Mouse (Mus musculus): Measurements from ENCODE around the gene Mmel1. TPM values are rescaled to one million over a fixed set of nuclear protein-coding genes. Genes with fewer than 3 reads are reported as not detected.

The Mmel1 gene
- polyA plus RNA-seq, 1 experiment from 2014 or later, result 0.11 TPM

- Histone ChIP-seq H3K36me3 (ENCODE audit: control insufficient read depth, insufficient read depth) (no peaks in the 10 kb centered on the region), H3K4me3 (replicated peaks; ENCODE audit: low read length) (no peak overlapping the region), H3K27me3 (replicated peaks; ENCODE audit: control insufficient read depth, insufficient read depth, low read length) (no peaks in the 10 kb centered on the region), H3K4me2 (ENCODE audit: low read length) (no peak overlapping the region), H3K9ac (replicated peaks; ENCODE audit: low read depth, low read length) (no peak overlapping the region), H3K9me3 (ENCODE audit: control insufficient read depth, low read length) (no peaks in the 10 kb centered on the region), H3K4me1 (replicated peaks; ENCODE audit: control insufficient read depth, insufficient read depth, low read length) (no peaks in the 10 kb centered on the region), H3K27ac (ENCODE audit: low read length) (no peak overlapping the region)
- ATAC-seq, result no peak
- 81% methylated on average over 5 of the region's 5 CpGs for WGBS
Measured at GRCm38 (mm10) chr4:154927899-154928337, 58.5 kb downstream of the Mmel1 start.

GRCm38 (mm10) chr4:154928395-154929087 is 59.2 kb downstream of the Mmel1 start, which contains the start of gene Tnfrsf14:
TSS of gene Tnfrsf14 (minus strand) at chr4:154928563.
- no peak within 1 kb of the TSS for H3K9ac ChIP-seq (replicated peaks; ENCODE audit: low read depth, low read length)
- H3K27me3 ChIP-seq (replicated peaks; ENCODE audit: control insufficient read depth, insufficient read depth, low read length), result no peaks in the 10 kb centered on the region
- no peak within 1 kb of the TSS for H3K4me3 ChIP-seq (replicated peaks; ENCODE audit: low read length)
- no peak for ATAC-seq
- H3K27ac ChIP-seq (ENCODE audit: low read length), result no peak within 1 kb of the TSS
- H3K36me3 ChIP-seq (ENCODE audit: control insufficient read depth, insufficient read depth), result no peaks in the 10 kb centered on the region
- no peaks in the 10 kb centered on the region for H3K4me1 ChIP-seq (replicated peaks; ENCODE audit: control insufficient read depth, insufficient read depth, low read length)
- H3K9me3 ChIP-seq (ENCODE audit: control insufficient read depth, low read length), result no peaks in the 10 kb centered on the region
- 68% methylated on average over 12 of the region's 12 CpGs for WGBS
- H3K4me2 ChIP-seq (ENCODE audit: low read length), result no peak within 1 kb of the TSS

GRCm38 (mm10) chr4:154929088-154929660 is 59.8 kb downstream of the Mmel1 start:
- WGBS, result 86% methylated on average over 12 of the region's 12 CpGs
- Histone ChIP-seq H3K4me1 (replicated peaks; ENCODE audit: control insufficient read depth, insufficient read depth, low read length) (no peaks in the 10 kb centered on the region), H3K4me3 (replicated peaks; ENCODE audit: low read length) (no peak overlapping the region), H3K9ac (replicated peaks; ENCODE audit: low read depth, low read length) (no peak overlapping the region), H3K9me3 (ENCODE audit: control insufficient read depth, low read length) (no peaks in the 10 kb centered on the region), H3K36me3 (ENCODE audit: control insufficient read depth, insufficient read depth) (no peaks in the 10 kb centered on the region), H3K27me3 (replicated peaks; ENCODE audit: control insufficient read depth, insufficient read depth, low read length) (no peaks in the 10 kb centered on the region), H3K27ac (ENCODE audit: low read length) (no peak overlapping the region), H3K4me2 (ENCODE audit: low read length) (no peak overlapping the region)
- no peak for ATAC-seq

GRCm38 (mm10) chr4:154933306-154933907 is 64.0 kb downstream of the Mmel1 start:
- H3K4me3 ChIP-seq (replicated peaks; ENCODE audit: low read length), result no peak overlapping the region
- H3K36me3 ChIP-seq (ENCODE audit: control insufficient read depth, insufficient read depth), result no peaks in the 10 kb centered on the region
- no peak overlapping the region for H3K27ac ChIP-seq (ENCODE audit: low read length)
- WGBS, result 63% methylated on average over 13 of the region's 13 CpGs
- no peaks in the 10 kb centered on the region for H3K9me3 ChIP-seq (ENCODE audit: control insufficient read depth, low read length)
- no peak overlapping the region for H3K4me2 ChIP-seq (ENCODE audit: low read length)
- no peak overlapping the region for H3K9ac ChIP-seq (replicated peaks; ENCODE audit: low read depth, low read length)
- no peak for ATAC-seq
- H3K4me1 ChIP-seq (replicated peaks; ENCODE audit: control insufficient read depth, insufficient read depth, low read length), result no peaks in the 10 kb centered on the region
- H3K27me3 ChIP-seq (replicated peaks; ENCODE audit: control insufficient read depth, insufficient read depth, low read length), result no peaks in the 10 kb centered on the region

- Histone ChIP-seq H3K9ac (replicated peaks; ENCODE audit: low read depth, low read length) (no peak overlapping the region), H3K36me3 (ENCODE audit: control insufficient read depth, insufficient read depth) (no peaks in the 10 kb centered on the region), H3K27me3 (replicated peaks; ENCODE audit: control insufficient read depth, insufficient read depth, low read length) (no peaks in the 10 kb centered on the region), H3K4me2 (ENCODE audit: low read length) (no peak overlapping the region), H3K27ac (ENCODE audit: low read length) (no peak overlapping the region), H3K9me3 (ENCODE audit: control insufficient read depth, low read length) (no peaks in the 10 kb centered on the region), H3K4me1 (replicated peaks; ENCODE audit: control insufficient read depth, insufficient read depth, low read length) (no peaks in the 10 kb centered on the region), H3K4me3 (replicated peaks; ENCODE audit: low read length) (no peak overlapping the region)
- no peak for ATAC-seq
- 86% methylated on average over 2 of the region's 2 CpGs for WGBS
Measured at GRCm38 (mm10) chr4:154934800-154935199, 65.4 kb downstream of the Mmel1 start.

GRCm38 (mm10) chr4:154935788-154936187 is 66.4 kb downstream of the Mmel1 start:
- H3K36me3 ChIP-seq (ENCODE audit: control insufficient read depth, insufficient read depth), result no peaks in the 10 kb centered on the region
- 78% methylated on average over 7 of the region's 7 CpGs for WGBS
- ATAC-seq, result no peak
- no peak overlapping the region for H3K27ac ChIP-seq (ENCODE audit: low read length)
- H3K4me3 ChIP-seq (replicated peaks; ENCODE audit: low read length), result no peak overlapping the region
- H3K4me1 ChIP-seq (replicated peaks; ENCODE audit: control insufficient read depth, insufficient read depth, low read length), result no peaks in the 10 kb centered on the region
- no peak overlapping the region for H3K9ac ChIP-seq (replicated peaks; ENCODE audit: low read depth, low read length)
- no peaks in the 10 kb centered on the region for H3K9me3 ChIP-seq (ENCODE audit: control insufficient read depth, low read length)
- H3K27me3 ChIP-seq (replicated peaks; ENCODE audit: control insufficient read depth, insufficient read depth, low read length), result no peaks in the 10 kb centered on the region
- no peak overlapping the region for H3K4me2 ChIP-seq (ENCODE audit: low read length)

- Histone ChIP-seq H3K4me1 (replicated peaks; ENCODE audit: control insufficient read depth, insufficient read depth, low read length) (no peaks in the 10 kb centered on the region), H3K36me3 (ENCODE audit: control insufficient read depth, insufficient read depth) (no peaks in the 10 kb centered on the region), H3K27me3 (replicated peaks; ENCODE audit: control insufficient read depth, insufficient read depth, low read length) (no peaks in the 10 kb centered on the region), H3K9me3 (ENCODE audit: control insufficient read depth, low read length) (no peaks in the 10 kb centered on the region), H3K4me3 (replicated peaks; ENCODE audit: low read length) (no peak overlapping the region), H3K9ac (replicated peaks; ENCODE audit: low read depth, low read length) (no peak overlapping the region), H3K27ac (ENCODE audit: low read length) (no peak overlapping the region), H3K4me2 (ENCODE audit: low read length) (no peak overlapping the region)
- ATAC-seq, result no peak
- WGBS, result 50% methylated on average over 8 of the region's 8 CpGs
Measured at GRCm38 (mm10) chr4:154936542-154937255, 67.3 kb downstream of the Mmel1 start.

GRCm38 (mm10) chr4:154937746-154938145 is 68.4 kb downstream of the Mmel1 start:
- no peak overlapping the region for H3K4me2 ChIP-seq (ENCODE audit: low read length)
- no peaks in the 10 kb centered on the region for H3K36me3 ChIP-seq (ENCODE audit: control insufficient read depth, insufficient read depth)
- WGBS, result 80% methylated on average over 1 of the region's 1 CpGs
- H3K9ac ChIP-seq (replicated peaks; ENCODE audit: low read depth, low read length), result no peak overlapping the region
- H3K9me3 ChIP-seq (ENCODE audit: control insufficient read depth, low read length), result no peaks in the 10 kb centered on the region
- ATAC-seq, result no peak
- H3K4me1 ChIP-seq (replicated peaks; ENCODE audit: control insufficient read depth, insufficient read depth, low read length), result no peaks in the 10 kb centered on the region
- no peak overlapping the region for H3K4me3 ChIP-seq (replicated peaks; ENCODE audit: low read length)
- no peak overlapping the region for H3K27ac ChIP-seq (ENCODE audit: low read length)
- no peaks in the 10 kb centered on the region for H3K27me3 ChIP-seq (replicated peaks; ENCODE audit: control insufficient read depth, insufficient read depth, low read length)

GRCm38 (mm10) chr4:154940156-154940555 is 70.8 kb downstream of the Mmel1 start:
- 89% methylated on average over 2 of the region's 2 CpGs for WGBS
- Histone ChIP-seq H3K27ac (ENCODE audit: low read length) (no peak overlapping the region), H3K36me3 (ENCODE audit: control insufficient read depth, insufficient read depth) (no peaks in the 10 kb centered on the region), H3K9me3 (ENCODE audit: control insufficient read depth, low read length) (no peaks in the 10 kb centered on the region), H3K9ac (replicated peaks; ENCODE audit: low read depth, low read length) (no peak overlapping the region), H3K4me1 (replicated peaks; ENCODE audit: control insufficient read depth, insufficient read depth, low read length) (no peaks in the 10 kb centered on the region), H3K4me3 (replicated peaks; ENCODE audit: low read length) (no peak overlapping the region), H3K27me3 (replicated peaks; ENCODE audit: control insufficient read depth, insufficient read depth, low read length) (no peaks in the 10 kb centered on the region), H3K4me2 (ENCODE audit: low read length) (no peak overlapping the region)
- no peak for ATAC-seq

Data from forebrain, embryonic 16.5 days (tissue).